Mouse (Mus musculus) layer of hippocampus, adult 6 months (tissue): ENCODE results near the gene Edn3. TPM values are rescaled to one million over a fixed set of nuclear protein-coding genes. Genes with fewer than 3 reads are reported as not detected.

Source experiments
- long read RNA-seq, 2 experiments: library from polyadenylated mRNA; unstranded; transcript quantifications; one replicate each; pipeline ENCODE4 v2.0.0; 2019 to 2020
- polyA plus RNA-seq: library from polyadenylated mRNA; unstranded; fragments of <200 nt; fragmentation: Nextera tagmentation; gene quantifications from 2 replicates; pipeline ENCODE4 v1.2.3, GENCODE M21; 2021

Edn3 gene
- polyA plus RNA-seq, result 4.7 and 5.2 TPM in 2 replicates
- long read RNA-seq, experiment 1, transcript Edn3-201 (5 exons, 3,117 nt), result major isoform, 6 of 7 reads
- long read RNA-seq, experiment 1, partial matches to known transcripts, result 0 of 7 reads
- long read RNA-seq, experiment 1, other reads (novel, unspliced or antisense), result 0 of 7 reads
- long read RNA-seq, experiment 2, transcript Edn3-201 (5 exons, 3,117 nt), result major isoform, 19 of 21 reads
- long read RNA-seq, experiment 2, partial matches to known transcripts, result 0 of 21 reads
- long read RNA-seq, experiment 2, other reads (novel, unspliced or antisense), result 1 of 21 reads

GRCm38 (mm10) chr2:174760479-174761121 lies at the start of gene Edn3:
TSS of gene Edn3 (plus strand) at chr2:174760619.

Other genes starting within 250 kb of the Edn3 start
- 1.3 and 1.5 TPM in 2 replicates for gene Zfp831, start 117.1 kb upstream of the Edn3 start, polyA plus RNA-seq
- 0.23 and 0.24 TPM in 2 replicates for gene Gm14444, start 249.6 kb downstream of the Edn3 start, polyA plus RNA-seq